Mouse (Mus musculus) embryonic facial prominence, embryonic 10.5 days (tissue): ENCODE data around the gene Gipc1. TPM values are rescaled to one million over a fixed set of nuclear protein-coding genes. Genes with fewer than 3 reads are reported as not detected.

Experiments used
- DNase-seq: peaks from one replicate; pipeline ENCODE4 v3.0.0-alpha.2; 2017; ENCODE audit warnings: low spot score
- H3K27ac ChIP-seq: fragments of 300-500 bp; sonication (generic); replicated peaks from 2 replicates; pipeline ENCODE4 v1.5.1; 2016; ENCODE audit warnings: mild to moderate bottlenecking
- H3K27me3 ChIP-seq: fragments of 300-500 bp; sonication (generic); replicated peaks from 2 replicates; pipeline ENCODE4 v1.6.1; 2016; ENCODE audit warnings: low read depth, mild to moderate bottlenecking; ENCODE audit not compliant: poor library complexity, severe bottlenecking
- H3K36me3 ChIP-seq: fragments of 300-500 bp; sonication (generic); replicated peaks from 2 replicates; pipeline ENCODE4 v1.6.1; 2016; ENCODE audit warnings: mild to moderate bottlenecking, moderate library complexity
- H3K4me1 ChIP-seq: fragments of 300-500 bp; sonication (generic); 2 replicates; pipeline ENCODE4 v1.6.1; 2016
- H3K4me3 ChIP-seq: fragments of 300-500 bp; sonication (generic); 2 replicates; pipeline ENCODE4 v1.5.1; 2016; ENCODE audit warnings: mild to moderate bottlenecking, moderate library complexity
- H3K9me3 ChIP-seq: fragments of 300-500 bp; sonication (generic); 2 replicates; pipeline ENCODE4 v1.6.1; 2016; ENCODE audit warnings: mild to moderate bottlenecking
- WGBS: fragments of 180-500 bp; shearing (Covaris S2); methylation state at CpG from one replicate; pipeline ENCODE4 v1.1.7; 2016; 5-methylcytosine and 5-hydroxymethylcytosine counted together
- polyA plus RNA-seq: library from polyadenylated mRNA; unstranded; fragments of >200 nt; fragmentation: Nextera tagmentation; extraction: Ambion mirVana; gene quantifications from 2 replicates; pipeline ENCODE4 v1.2.1, GENCODE M21; 2016

The Gipc1 gene
- polyA plus RNA-seq, 1 experiment from 2014 or later: 208 TPM

DNA sequence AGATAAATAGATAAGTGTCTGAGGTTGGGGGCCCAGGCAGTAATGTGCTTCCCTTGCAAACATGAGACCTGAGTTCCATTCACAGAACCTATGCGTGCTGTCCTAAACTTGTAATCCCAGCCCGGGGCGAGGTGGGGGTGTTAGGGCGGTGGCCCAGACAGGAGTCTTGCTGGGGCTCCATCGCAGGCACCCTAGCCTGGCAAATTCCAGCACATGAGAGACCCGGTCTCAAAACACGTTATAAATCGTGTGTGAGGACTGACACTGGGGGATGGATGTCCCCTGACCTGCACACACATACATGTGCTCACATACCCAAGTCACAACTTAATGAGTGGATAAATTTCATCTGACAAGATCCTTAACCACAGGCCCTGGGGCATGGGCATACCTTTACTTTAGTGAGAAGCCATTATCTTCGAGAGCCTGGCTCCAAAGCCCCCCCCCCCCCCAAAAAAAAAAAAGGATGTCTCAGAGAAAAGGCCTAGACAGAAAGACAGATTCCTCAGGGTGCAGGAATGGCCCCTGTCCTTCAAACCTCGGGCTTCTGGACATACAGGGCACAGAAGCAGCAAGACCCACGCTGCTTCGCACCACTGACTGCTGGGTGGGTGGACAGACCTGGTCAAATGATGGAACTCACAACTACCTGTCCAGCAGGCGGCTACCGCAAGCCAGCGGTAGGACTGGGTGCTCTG, 30.6 kb upstream of the Gipc1 start:
- peaks cover 8% of the 10 kb centered on the region for H3K4me1 ChIP-seq
- H3K27me3 ChIP-seq: peaks cover 9% of the 10 kb centered on the region; the same call in 1 of the 2 replicates
- H3K9me3 ChIP-seq: no peaks in the 10 kb centered on the region
- H3K4me3 ChIP-seq: peak overlapping the region; percentile 60
- 57% methylated on average over 15 of the region's 15 CpGs for WGBS
- no peak for DNase-seq
- peak overlapping the region; percentile 74; the same call in 1 of the 2 replicates for H3K27ac ChIP-seq
- no peaks in the 10 kb centered on the region for H3K36me3 ChIP-seq

DNA sequence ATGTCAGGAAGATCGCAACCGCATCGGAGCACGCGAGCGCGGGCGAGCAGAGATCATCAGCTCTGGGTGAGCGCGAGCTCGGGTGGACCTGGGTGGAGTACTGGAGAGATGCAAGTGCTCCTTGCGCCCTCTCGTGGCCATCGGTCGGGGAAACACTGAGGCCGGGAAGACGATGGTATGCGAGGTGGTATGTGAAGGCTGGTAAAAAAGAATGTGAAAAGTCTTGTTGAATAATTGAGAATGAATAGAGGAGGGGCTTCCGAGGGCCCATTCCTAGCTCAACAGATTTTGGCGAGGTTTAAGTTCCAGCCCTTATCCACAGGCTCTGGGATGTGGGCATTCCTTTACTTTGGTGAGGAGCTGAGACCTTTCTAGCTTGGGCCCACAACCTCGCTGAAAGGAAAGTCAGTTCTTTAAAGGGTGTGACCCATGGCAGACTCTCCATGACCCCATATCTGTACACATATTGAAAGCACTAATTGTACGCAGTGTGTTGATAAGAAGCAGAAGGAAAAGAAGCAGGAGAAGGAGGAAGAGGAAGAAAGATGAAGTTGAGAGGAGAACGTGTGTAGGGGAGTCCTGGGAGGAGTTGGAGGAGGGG, 30.0 kb upstream of the Gipc1 start:
- 11% methylated on average over 23 of the region's 23 CpGs for WGBS
- H3K4me1 ChIP-seq: peaks cover 8% of the 10 kb centered on the region
- peaks cover 9% of the 10 kb centered on the region; the same call in 1 of the 2 replicates for H3K27me3 ChIP-seq
- H3K9me3 ChIP-seq: no peaks in the 10 kb centered on the region
- no peaks in the 10 kb centered on the region for H3K36me3 ChIP-seq
- peak overlapping the region; percentile 60 for H3K4me3 ChIP-seq
- peak overlapping the region; percentile 74; the same call in 1 of the 2 replicates for H3K27ac ChIP-seq
- DNase-seq: peak; percentile 90

DNA sequence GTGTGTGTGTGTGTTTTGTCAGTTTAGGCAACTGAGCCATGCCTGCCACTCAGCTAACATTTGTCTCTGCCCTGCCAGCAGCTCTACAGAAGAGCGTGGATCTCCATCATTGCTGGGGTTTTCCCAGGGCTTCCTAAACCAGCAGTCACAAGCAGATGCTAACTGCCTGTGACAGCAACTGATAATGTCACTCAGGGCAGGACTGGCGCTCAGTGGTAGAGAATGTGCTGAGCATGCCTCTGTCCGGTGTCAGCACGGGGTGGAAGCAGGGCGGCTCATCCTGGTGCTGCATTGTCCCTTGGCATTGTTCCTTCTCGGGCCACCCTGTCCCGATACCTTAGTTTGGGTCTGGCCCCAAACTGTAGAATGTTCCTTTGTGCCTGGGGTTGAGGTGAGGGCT, 28.9 kb upstream of the Gipc1 start:
- WGBS: 95% methylated on average over 7 of the region's 7 CpGs
- no peak overlapping the region for H3K27ac ChIP-seq
- H3K36me3 ChIP-seq: no peaks in the 10 kb centered on the region
- H3K9me3 ChIP-seq: no peaks in the 10 kb centered on the region
- peaks cover 9% of the 10 kb centered on the region; the same call in 1 of the 2 replicates for H3K27me3 ChIP-seq
- no peak overlapping the region for H3K4me3 ChIP-seq
- DNase-seq: no peak
- H3K4me1 ChIP-seq: peaks cover 8% of the 10 kb centered on the region

DNA sequence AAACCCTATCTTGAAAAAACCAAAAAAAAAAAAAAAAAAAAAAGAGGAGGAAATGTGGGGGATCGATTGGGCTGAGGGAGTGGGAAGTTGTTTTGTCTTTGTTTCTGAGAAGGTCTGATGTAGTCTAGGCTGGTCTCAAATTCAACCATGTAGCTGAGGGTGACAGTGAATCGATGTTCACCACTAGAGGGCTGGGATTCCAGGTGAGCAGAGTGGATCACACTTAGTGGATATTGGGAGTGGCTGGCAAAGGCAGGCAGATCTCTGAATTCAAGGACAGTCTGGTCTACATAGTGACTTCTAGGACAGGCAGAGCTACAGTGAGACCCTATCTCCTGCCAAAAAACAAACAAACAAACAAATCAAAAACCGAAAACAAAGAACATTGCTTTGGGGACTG, 27.7 kb upstream of the Gipc1 start:
- H3K27ac ChIP-seq: no peak overlapping the region
- DNase-seq: peak; percentile 43

DNA sequence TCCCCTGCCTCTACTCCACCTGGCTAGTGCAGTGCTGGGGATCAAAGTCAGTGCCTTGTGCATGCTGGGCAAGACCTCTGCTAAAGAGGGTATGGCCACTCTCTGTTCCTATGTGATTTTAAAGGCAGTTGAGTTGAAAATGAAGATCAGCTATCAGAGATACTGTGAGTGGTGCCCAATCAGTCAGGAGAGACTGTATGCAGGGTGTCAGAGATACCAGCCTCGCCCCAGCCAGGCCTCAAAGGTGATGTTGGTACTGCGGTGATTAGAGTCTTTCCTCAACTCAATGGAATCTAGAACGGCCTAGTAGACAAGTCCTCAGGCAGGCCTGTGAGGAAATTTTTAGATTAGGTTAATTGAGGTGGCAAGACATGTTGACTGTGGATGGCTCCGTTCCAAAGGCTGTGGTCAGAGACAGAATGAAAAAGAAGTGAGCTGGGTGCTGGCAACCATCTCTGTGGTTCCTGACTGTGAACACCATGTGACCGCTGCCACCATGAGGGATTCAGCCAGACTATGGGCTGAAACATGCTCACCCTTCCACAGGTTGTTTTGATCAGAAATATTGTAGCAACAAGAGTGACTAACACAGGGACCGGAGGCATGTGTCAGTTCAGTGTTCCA, 26.7 kb upstream of the Gipc1 start:
- no peak for DNase-seq
- Histone ChIP-seq H3K4me3 (no peak overlapping the region), H3K36me3 (no peaks in the 10 kb centered on the region), H3K4me1 (peaks cover 8% of the 10 kb centered on the region), H3K27me3 (peaks cover 9% of the 10 kb centered on the region; the same call in 1 of the 2 replicates), H3K9me3 (no peaks in the 10 kb centered on the region), H3K27ac (no peak overlapping the region)
- WGBS: 90% methylated on average over 6 of the region's 6 CpGs

More for the DNA sequence above, 27.7 kb upstream of the Gipc1 start:
- H3K9me3 ChIP-seq: no peaks in the 10 kb centered on the region
- H3K4me1 ChIP-seq: peaks cover 8% of the 10 kb centered on the region
- H3K36me3 ChIP-seq: no peaks in the 10 kb centered on the region
- no peak overlapping the region for H3K4me3 ChIP-seq
- 36% methylated on average over 3 of the region's 3 CpGs for WGBS
- H3K27me3 ChIP-seq: peaks cover 9% of the 10 kb centered on the region; the same call in 1 of the 2 replicates

DNA sequence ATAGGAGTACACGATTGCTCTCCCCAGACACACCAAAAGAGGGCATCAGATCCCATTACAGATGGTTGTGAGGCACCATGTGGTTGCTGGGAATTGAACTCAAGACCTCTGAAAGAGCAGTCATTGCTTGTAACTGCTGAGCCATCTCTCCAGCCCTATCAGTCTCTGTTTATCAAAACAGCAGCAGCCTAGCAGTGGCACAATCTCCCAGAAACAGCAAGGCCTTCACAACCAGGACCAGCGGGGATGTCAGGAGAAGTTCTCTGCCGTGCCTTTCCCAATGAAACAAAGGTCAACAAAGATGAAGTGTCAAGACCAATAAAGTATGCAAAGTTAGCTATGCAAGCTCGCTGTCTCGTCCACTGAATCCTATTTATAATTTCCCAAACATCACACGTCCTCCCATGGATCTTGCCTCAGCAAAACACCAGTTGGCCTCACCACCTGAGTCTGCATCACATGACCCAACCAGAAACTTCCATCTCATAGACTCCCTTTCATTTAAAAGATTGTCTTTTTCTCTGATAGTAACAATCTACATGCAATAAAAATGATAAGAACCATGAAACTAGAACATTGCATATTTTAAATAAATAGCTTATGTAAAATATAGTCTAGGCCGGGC, 20.3 kb upstream of the Gipc1 start:
- DNase-seq: no peak
- no peaks in the 10 kb centered on the region for H3K36me3 ChIP-seq
- H3K9me3 ChIP-seq: no peaks in the 10 kb centered on the region
- H3K4me1 ChIP-seq: no peaks in the 10 kb centered on the region
- 90% methylated on average over 7 of the region's 7 CpGs for WGBS
- no peaks in the 10 kb centered on the region for H3K27me3 ChIP-seq
- H3K27ac ChIP-seq: no peak overlapping the region
- H3K4me3 ChIP-seq: no peak overlapping the region

DNA sequence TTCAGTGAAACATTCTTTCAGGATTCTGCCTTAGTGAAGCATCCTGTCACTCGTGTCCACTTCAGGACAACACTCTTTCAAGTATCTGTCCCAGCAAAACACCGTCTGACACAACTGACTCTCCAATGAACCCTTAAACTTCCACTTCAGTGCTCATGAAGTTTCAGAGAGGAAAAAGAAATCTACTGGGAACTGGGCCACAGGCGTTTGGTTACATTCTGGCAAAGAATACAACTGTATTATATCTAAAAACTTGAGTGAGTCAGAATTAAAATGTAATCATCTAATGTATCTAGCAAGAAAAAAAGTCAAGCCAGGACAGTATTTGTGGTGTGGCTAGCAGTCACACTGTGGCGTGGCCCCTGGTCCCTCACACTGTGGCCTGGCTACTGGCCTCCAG, 13.6 kb upstream of the Gipc1 start:
- Histone ChIP-seq H3K9me3 (no peaks in the 10 kb centered on the region), H3K4me3 (no peak overlapping the region), H3K36me3 (no peaks in the 10 kb centered on the region), H3K4me1 (no peaks in the 10 kb centered on the region), H3K27ac (no peak overlapping the region), H3K27me3 (0 out of 2 replicates have a peak, but pooled peaks cover 4% of the 10 kb centered on the region)
- 75% methylated on average over 4 of the region's 4 CpGs for WGBS
- no peak for DNase-seq

DNA sequence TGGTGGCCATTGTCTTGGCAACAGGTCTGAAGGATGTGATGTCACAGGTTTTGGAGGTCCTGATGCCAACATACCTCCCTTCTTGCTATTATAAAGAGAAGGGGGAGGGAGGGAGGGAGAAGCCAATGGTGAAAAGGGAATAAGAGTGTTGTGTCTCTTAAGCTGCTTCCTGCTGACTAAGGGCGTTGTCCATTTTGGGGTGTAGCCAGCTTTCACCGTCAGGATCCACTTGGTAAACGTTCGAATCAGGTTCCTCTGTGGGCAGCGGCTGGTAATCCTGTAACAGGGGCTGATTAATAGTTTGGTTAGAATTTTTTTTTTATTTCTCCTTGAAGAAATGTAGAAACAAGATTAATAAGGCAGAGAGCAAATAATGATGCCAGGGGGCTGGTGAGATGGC, 12.8 kb upstream of the Gipc1 start:
- 0 out of 2 replicates have a peak, but pooled peaks cover 4% of the 10 kb centered on the region for H3K27me3 ChIP-seq
- DNase-seq: no peak
- no peak overlapping the region for H3K4me3 ChIP-seq
- H3K36me3 ChIP-seq: no peaks in the 10 kb centered on the region
- H3K27ac ChIP-seq: no peak overlapping the region
- no peaks in the 10 kb centered on the region for H3K9me3 ChIP-seq
- 81% methylated on average over 5 of the region's 5 CpGs for WGBS
- no peaks in the 10 kb centered on the region for H3K4me1 ChIP-seq

DNA sequence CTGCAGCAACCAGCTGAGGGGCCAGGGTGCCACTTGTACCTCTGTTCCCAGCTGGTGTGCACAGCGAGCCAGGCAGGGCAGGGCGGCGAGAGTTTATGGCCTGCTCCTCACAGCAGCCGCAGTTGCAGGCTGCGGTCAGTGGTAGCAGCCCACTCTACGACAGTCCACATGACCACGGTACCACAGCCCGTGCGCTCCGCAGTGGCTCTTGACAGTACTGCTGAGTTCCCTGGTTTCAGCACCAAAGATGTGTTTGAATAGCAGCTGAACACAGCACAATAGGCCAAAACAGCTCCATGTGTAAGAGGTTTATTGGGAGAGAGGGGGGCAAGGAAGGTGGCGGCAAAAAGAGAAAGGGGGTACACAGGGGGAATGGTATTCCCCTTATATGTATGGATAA, 5.0 kb upstream of the Gipc1 start:
- no peak for DNase-seq
- no peaks in the 10 kb centered on the region for H3K9me3 ChIP-seq
- H3K27me3 ChIP-seq: no peaks in the 10 kb centered on the region
- 96% methylated on average over 11 of the region's 11 CpGs for WGBS
- peaks cover 13% of the 10 kb centered on the region for H3K4me1 ChIP-seq
- no peak overlapping the region for H3K4me3 ChIP-seq
- H3K27ac ChIP-seq: no peak overlapping the region
- no peaks in the 10 kb centered on the region for H3K36me3 ChIP-seq

DNA sequence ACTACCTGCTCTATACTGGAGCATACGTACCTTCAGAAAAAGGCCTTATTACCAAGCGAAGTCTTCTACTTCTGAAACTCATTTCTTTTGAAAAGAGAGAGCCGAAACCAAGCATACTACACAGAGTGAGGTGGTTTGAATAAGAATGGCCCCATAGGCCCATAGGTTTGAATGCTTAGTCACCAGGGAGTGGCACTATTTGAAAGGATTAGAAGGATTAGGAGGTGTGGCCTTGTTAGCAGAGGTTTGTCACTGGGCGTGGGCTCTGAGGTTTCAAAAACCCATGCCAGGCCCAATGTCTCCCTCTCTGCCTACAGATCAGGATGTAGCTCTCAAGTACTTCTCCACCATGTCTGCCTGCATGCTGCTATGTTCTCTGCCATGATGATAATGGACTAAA, 4.4 kb upstream of the Gipc1 start:
- Histone ChIP-seq H3K36me3 (no peaks in the 10 kb centered on the region), H3K4me1 (peaks cover 14% of the 10 kb centered on the region), H3K4me3 (no peak overlapping the region), H3K9me3 (no peaks in the 10 kb centered on the region), H3K27ac (no peak overlapping the region), H3K27me3 (no peaks in the 10 kb centered on the region)
- 95% methylated on average over 4 of the region's 4 CpGs for WGBS
- DNase-seq: no peak

DNA sequence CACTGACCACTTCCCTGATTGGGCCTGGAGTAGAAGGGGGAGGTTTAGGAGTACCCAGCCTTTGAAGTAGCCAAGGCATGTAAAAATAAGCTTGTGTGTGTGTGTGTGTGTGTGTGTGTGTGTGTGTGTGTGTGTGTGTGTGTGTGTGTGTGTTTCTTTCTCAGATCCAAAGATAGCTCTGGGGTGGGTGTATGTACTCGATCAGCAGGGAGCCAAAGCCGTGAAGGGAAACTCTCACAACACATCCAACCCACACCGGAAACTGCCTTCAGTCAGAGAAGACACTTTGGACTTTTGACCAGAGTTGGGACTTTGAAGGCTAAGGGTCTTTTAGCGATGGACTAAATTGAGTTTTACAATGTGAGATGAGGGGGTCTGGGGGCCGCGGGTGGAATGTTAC, 2.8 kb upstream of the Gipc1 start:
- Histone ChIP-seq H3K4me3 (no peak overlapping the region), H3K27ac (no peak overlapping the region), H3K9me3 (no peaks in the 10 kb centered on the region), H3K4me1 (peaks cover 29% of the 10 kb centered on the region), H3K36me3 (peaks cover 2% of the 10 kb centered on the region), H3K27me3 (no peaks in the 10 kb centered on the region)
- 93% methylated on average over 6 of the region's 6 CpGs for WGBS
- no peak for DNase-seq

DNA sequence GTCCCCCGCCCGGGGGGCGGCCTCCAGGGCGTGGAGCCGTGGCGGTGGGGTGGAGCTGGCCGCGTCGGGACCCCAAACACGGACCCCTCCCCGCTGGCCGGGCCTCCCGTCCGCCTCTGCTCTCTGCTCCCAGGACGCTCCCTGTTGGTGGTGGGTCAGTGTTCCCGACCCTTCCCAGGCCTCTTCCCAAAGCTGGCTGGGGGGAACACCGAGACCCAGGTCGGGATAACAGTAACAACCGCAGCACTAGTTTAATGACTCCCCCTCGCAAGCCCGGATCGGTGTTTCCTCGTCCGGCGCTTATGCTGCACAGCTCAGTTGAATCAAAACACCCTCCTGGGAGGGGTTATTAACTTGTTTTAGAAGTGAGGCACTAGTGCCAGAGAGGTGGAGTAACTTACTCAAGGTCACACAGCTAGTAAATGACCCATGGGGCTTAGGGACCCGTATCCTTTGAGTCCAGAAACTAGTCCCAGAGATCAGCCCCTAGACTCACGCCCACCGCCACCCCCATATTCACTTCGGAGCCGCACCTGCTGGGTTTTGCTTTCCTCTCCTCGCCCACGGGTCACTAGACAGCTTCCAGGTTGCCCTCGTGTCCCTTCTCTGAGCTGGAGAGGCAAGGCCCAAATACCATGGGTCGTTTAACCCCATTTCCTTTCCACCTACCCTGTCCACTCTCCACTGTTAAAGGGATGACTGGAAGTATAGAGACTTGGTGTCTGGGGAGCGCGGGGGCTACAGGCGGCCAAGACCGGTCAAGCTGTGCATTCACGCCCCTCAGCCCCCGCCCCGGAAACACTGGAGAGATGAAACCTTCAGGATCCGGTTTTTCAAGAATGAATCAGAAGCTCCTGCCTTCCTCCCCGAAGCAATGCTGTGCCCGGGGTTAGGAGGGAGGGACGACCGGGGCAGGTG, 526 bp downstream of the Gipc1 start:
- H3K27ac ChIP-seq: peak overlapping the region; percentile 96
- H3K9me3 ChIP-seq: no peaks in the 10 kb centered on the region
- 2% methylated on average over 46 of the region's 46 CpGs for WGBS
- H3K4me3 ChIP-seq: peak overlapping the region; percentile 85
- peaks cover 34% of the 10 kb centered on the region for H3K36me3 ChIP-seq
- DNase-seq: peak; percentile 60
- H3K27me3 ChIP-seq: no peaks in the 10 kb centered on the region
- H3K4me1 ChIP-seq: peaks cover 35% of the 10 kb centered on the region
